Mouse (Mus musculus) G1E (cell line): ENCODE measurements at regions not wholly inside any gene's neighbourhood (a gene's known extent, or its start where the extent isn't known, plus 50 kb on each side); places are given as distances from the start of the nearest gene placed in this dataset.

ENCODE experiments used
- CTCF ChIP-seq: IDR thresholded peaks from 2 replicates; pipeline ENCODE4 v1.5.1; 2012; ENCODE audit warnings: low read depth, low read length, inconsistent platforms, mixed read lengths
- GATA1 ChIP-seq: IDR thresholded peaks from 2 replicates; pipeline ENCODE4 v1.6.1; 2012; ENCODE audit warnings: borderline replicate concordance, low read length, inconsistent platforms, mixed read lengths
- POLR2AphosphoS5 ChIP-seq: IDR thresholded peaks from 2 replicates; pipeline ENCODE4 v1.6.1; 2012; ENCODE audit warnings: low read depth, low read length, inconsistent platforms; ENCODE audit not compliant: insufficient replicate concordance
- TAL1 ChIP-seq: conservative IDR thresholded peaks from 2 replicates; pipeline ENCODE4 v1.6.1; 2012; ENCODE audit warnings: low read depth, low read length, inconsistent platforms, mixed read lengths

DNA sequence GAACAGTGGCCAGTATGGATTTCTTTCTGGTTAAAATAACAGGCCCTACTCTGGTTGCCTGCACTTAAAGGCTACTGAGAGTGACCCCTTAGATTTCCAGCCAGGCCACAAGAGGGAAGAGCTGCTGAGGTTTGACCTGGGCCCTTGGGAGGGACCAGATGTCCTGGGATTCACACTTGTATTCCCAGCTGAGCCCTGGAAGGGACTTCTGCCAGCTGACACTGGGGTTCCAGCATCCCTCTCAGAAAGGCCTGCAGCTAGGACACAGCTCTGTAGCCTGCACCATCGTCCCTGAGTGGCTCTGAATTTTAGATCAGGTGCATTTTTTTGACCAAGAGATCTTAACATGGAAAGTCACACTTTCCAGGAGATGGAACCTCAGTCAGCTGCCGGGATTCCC lies 482.7 kb downstream of the Rps24 start:
- no peak for TF ChIP-seq POLR2AphosphoS5
- TF ChIP-seq CTCF: no peak
- no peak for TF ChIP-seq GATA1
- no peak for TF ChIP-seq TAL1
